Mouse (Mus musculus) ES-E14 (cell line): ENCODE measurements around the gene Zfp386. TPM values are rescaled to one million over a fixed set of nuclear protein-coding genes. Genes with fewer than 3 reads are reported as not detected.
A peak's percentile ranks its signal among the peaks of the same experiment; 100 is the strongest.

Experiments used
- DNase-seq: peaks from one replicate; pipeline ENCODE4 v3.0.0-alpha.2; 2013; ENCODE audit warnings: low read depth, low spot score
- H3K27ac ChIP-seq: 2 replicates; pipeline ENCODE4 v1.5.1; 2012; ENCODE audit warnings: low read depth, mild to moderate bottlenecking, low read length, moderate library complexity, mixed read lengths; ENCODE audit not compliant: poor library complexity, insufficient read depth, severe bottlenecking
- H3K36me3 ChIP-seq: 2 replicates; pipeline ENCODE4 v1.6.1; 2012; ENCODE audit warnings: mild to moderate bottlenecking, low read length, moderate library complexity, mixed read lengths; ENCODE audit not compliant: control insufficient read depth, poor library complexity, insufficient read depth, severe bottlenecking
- H3K4me1 ChIP-seq, 2 experiments: fragments of 150-350 bp in 1 of 2; sonication (generic) in 1 of 2; 2 replicates each; pipeline ENCODE4 v1.6.1; 2012; ENCODE audit warnings: low read length in 2 of 2, mild to moderate bottlenecking in 1 of 2, mixed read lengths in 1 of 2; ENCODE audit not compliant: control insufficient read depth in 2 of 2, insufficient read depth in 2 of 2, poor library complexity in 1 of 2
- H3K4me3 ChIP-seq, 2 experiments: fragments of 150-350 bp in 1 of 2; sonication (generic) in 1 of 2; 2 replicates each; pipeline ENCODE4 v1.5.1; 2012; ENCODE audit warnings: low read length in 2 of 2, low read depth in 1 of 2, mild to moderate bottlenecking in 1 of 2, mixed read lengths in 1 of 2; ENCODE audit not compliant: insufficient read depth in 1 of 2, poor library complexity in 1 of 2, severe bottlenecking in 1 of 2
- H3K9ac ChIP-seq: 2 replicates; pipeline ENCODE4 v1.6.1; 2012; ENCODE audit warnings: low read depth, mild to moderate bottlenecking, low read length, mixed read lengths; ENCODE audit not compliant: poor library complexity, insufficient read depth, severe bottlenecking
- H3K9me3 ChIP-seq: fragments of 150-350 bp; sonication (generic); 2 replicates; pipeline ENCODE4 v1.6.1; 2012; ENCODE audit warnings: low read depth, mild to moderate bottlenecking, low read length; ENCODE audit not compliant: control insufficient read depth, insufficient read depth
- CHD2 ChIP-seq: IDR thresholded peaks from 2 replicates; pipeline ENCODE4 v1.6.1; 2014; ENCODE audit warnings: mild to moderate bottlenecking, low read depth, low read length, inconsistent platforms
- HCFC1 ChIP-seq: IDR thresholded peaks from 2 replicates; pipeline ENCODE4 v1.6.1; 2012; ENCODE audit warnings: low read length, inconsistent platforms, borderline replicate concordance; ENCODE audit not compliant: insufficient read depth
- MAFK ChIP-seq: IDR thresholded peaks from 2 replicates; pipeline ENCODE4 v1.6.1; 2014; ENCODE audit warnings: mild to moderate bottlenecking, low read depth, low read length, inconsistent platforms; ENCODE audit not compliant: insufficient read depth
- ZC3H11A ChIP-seq: IDR thresholded peaks from 2 replicates; pipeline ENCODE4 v1.6.1; 2012; ENCODE audit warnings: low read depth, mild to moderate bottlenecking, inconsistent platforms, low read length, borderline replicate concordance
- ZNF384 ChIP-seq: IDR thresholded peaks from 2 replicates; pipeline ENCODE4 v1.6.1; 2012; ENCODE audit warnings: low read depth, low read length, inconsistent platforms
- in situ Hi-C, 2 experiments: fragments of 600-800 bp; cut with MboI; formaldehyde crosslinking; loops; one replicate each; pipeline ENCODE4 v1.15.1; 2025; ENCODE audit warnings: low sequenced_read_pairs in 2 of 2, inconsistent platforms in 1 of 2; ENCODE audit not compliant: unreplicated experiment in 2 of 2
- total RNA-seq: library from RNA; depleted of rRNA; stranded (reverse); fragments of 300-350 nt; gene quantifications from 2 replicates; pipeline ENCODE4 v1.2.3, GENCODE M21; 2012

Zfp386 gene
- total RNA-seq, 1 experiment: 29.0 TPM

DNA sequence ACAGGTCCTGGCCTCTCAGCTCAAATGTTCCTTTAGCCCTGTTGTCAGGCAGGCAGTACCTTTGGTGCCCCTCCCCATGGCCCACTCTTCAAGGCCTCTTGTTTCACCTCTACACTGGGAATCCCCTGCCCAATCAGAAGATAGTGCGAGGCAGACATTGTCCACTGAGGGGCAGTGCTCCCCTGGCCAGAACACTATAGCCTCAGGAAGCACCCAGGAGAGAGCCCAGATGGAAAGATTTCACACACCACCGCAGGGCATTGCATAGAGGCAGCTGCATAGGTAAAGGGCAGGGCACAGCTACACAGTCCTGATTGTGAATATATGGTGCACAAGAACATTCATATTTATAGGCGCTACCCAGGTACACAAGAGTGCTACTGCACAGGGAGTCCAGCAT is 23.5 kb downstream of the Zfp386 start:
- H3K9me3 ChIP-seq: no peaks in the 10 kb centered on the region

DNA sequence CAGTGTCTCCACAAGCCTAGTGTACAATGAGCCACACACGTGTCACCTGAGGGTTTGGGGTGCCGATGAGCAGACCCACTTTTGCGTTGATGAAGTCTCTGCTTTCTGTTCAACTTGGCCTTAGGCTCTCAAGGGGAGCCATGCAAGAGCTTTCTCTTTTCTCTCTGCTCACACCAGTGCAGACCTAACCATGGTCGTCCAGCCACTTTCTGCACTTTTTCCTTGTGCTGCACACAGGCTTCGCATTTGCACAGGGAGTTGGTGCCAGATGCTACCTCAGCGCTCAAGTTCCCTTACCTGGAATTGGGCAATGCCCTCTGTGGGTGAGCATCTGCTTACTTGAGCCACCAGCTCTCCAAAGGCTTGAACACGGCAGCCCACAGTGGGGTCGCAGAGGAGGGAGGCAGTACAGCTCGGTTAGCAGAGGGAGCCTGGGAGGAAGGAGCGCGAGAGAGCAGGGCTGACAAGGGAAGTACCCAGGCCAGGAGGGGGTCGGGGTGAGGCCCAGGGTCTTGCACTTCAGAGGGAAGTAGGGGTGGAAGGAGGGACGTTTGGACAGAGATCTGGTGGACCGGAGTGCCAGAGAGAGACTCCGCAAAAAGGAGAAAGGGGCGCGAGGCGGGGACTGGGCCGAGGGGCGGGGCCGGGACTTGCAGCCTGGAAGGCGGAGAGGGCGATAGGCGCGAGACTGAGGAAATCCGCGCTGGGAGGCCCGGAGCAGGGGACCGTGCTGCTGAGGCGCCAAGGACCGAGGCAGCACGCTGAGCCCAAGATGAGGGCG is 29.7 kb downstream of the Zfp386 start, which contains the start of gene Vipr2:
Vipr2 (plus strand) TSS at position 653 of the 781 bp plus-strand sequence.
- Histone ChIP-seq H3K4me3 (peak within 1 kb of the TSS; percentile 56 to 79; a peak in 3 of 4 replicates), H3K4me1 (peaks cover 0 to 2% of the 10 kb centered on the region in 2 experiments; a peak in 1 of 4 replicates), H3K27ac (no peak within 1 kb of the TSS), H3K9ac (peak within 1 kb of the TSS; percentile 63), H3K9me3 (no peaks in the 10 kb centered on the region), H3K36me3 (no peaks in the 10 kb centered on the region)
- in situ Hi-C loops: no loop called here
- TF ChIP-seq MAFK (no peak), ZC3H11A (no peak), CHD2 (no peak), ZNF384 (no peak)
- DNase-seq: peak; percentile 46

More for the DNA sequence above, 23.5 kb downstream of the Zfp386 start:
- no peak overlapping the region for H3K9ac ChIP-seq
- H3K27ac ChIP-seq: no peak overlapping the region
- H3K4me1 ChIP-seq: no peaks in the 10 kb centered on the region
- H3K4me3 ChIP-seq: no peak overlapping the region
- TF ChIP-seq ZNF384 (no peak), ZC3H11A (no peak), HCFC1 (no peak), MAFK (no peak), CHD2 (no peak)
- in situ Hi-C loops: no loop called here
- DNase-seq: no peak
- H3K36me3 ChIP-seq: no peaks in the 10 kb centered on the region

DNA sequence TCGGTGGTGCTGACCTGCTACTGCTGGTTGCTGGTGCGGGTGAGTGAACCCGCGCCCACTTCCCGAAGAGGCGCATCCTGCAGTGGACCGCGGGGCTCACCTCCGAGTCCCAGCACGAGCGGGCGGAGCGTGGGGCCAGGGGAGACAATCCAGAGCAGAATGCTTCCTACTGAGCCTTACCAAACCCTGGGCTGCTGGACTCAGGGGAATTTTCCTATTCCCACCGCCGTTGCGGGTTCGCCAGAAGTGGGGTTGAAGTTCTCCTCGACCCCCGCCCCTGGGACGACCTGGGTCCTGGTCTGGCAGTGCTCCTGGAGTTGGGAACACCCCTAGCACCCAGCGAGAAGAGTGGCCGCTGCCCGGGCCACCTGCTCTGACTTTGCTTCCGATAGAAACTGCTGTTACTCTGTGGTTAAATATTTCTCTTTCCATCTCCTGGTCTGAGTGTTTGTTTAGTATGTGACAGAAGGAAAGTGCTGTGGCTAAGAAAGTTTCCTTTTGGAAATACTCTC is 30.4 kb downstream of the Zfp386 start:
- TF ChIP-seq MAFK: no peak
- no peak for TF ChIP-seq ZNF384
- TF ChIP-seq HCFC1: no peak
- TF ChIP-seq CHD2: no peak
- no peak for TF ChIP-seq ZC3H11A
- no peak for DNase-seq
- in situ Hi-C loops: no loop called here
- H3K36me3 ChIP-seq: no peaks in the 10 kb centered on the region
- H3K27ac ChIP-seq: no peak overlapping the region
- H3K4me1 ChIP-seq: peaks cover 0 to 2% of the 10 kb centered on the region in 2 experiments; a peak in 1 of 4 replicates
- no peaks in the 10 kb centered on the region for H3K9me3 ChIP-seq
- H3K4me3 ChIP-seq: peak overlapping the region; percentile 56 to 79; a peak in 3 of 4 replicates
- peak overlapping the region; percentile 63; the same call in 1 of the 2 replicates for H3K9ac ChIP-seq

DNA sequence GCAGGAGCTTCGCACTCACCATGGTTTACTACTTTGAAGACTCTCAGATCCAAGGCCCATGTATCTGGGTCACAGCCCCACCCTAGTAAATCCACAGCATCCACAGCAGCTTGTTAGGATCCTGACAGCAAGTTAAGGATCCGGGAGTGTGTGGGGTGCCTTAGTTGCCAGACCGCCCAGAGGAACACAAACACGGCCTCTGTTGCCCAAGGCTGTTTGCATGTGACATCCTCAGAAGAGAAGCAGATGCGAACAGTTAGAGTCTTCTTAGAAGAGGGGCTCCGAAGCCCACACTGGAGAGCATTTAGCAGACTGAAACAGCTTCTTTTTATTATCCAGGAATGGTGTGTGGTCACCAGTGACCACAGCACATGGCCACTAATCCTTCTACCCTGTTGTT is 35.6 kb downstream of the Zfp386 start:
- in situ Hi-C loops: no loop called here
- H3K4me3 ChIP-seq: no peak overlapping the region
- H3K36me3 ChIP-seq: no peaks in the 10 kb centered on the region
- H3K9me3 ChIP-seq: no peaks in the 10 kb centered on the region
- no peak overlapping the region for H3K9ac ChIP-seq
- no peak overlapping the region for H3K27ac ChIP-seq
- TF ChIP-seq CHD2 (no peak), HCFC1 (no peak), MAFK (no peak), ZNF384 (no peak), ZC3H11A (no peak)
- H3K4me1 ChIP-seq: no peaks in the 10 kb centered on the region
- DNase-seq: no peak
